7 mouse cellular contexts compared by ENCODE assay signal in the genomic region with DNA sequence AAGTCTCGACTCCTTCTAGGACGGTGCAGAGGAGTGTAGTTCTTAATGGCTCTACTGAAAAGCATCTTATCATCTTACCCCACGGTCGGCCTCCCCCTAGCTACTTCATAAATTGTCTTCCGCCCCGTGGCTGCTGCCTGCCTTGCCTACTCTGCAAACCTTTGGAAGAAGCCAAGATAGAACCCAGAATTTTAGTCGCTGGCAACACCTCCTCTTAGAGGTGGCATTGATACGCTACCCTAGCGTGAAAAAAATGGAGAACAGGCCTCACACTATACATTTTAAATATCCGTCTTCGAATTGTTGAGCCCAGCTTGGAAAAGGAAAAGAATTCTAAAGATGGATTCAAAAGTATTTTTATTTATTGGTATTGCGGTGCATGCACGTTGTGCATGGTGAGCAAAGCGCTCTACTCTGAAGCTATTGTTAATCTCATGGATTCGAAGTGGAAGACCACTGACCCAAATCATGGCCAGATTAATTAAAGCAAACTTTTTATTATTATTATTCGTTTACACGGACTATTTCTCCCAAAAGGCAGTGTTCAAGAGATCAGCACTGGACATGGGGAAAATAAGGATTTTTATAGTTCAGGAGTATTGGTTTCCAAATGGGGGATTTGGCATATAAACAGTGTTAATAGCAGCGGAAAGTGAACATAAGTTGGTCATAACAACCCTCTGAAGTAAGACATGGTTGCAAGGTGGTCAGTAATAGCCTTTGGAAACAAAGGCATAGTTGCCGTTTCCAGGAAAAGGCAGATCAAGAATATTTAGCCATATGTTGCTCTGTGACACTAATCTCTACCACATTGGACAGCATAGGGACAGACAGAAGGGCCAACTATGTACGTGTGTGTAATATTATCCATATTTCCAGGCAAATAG. TPM values are rescaled to one million over a fixed set of nuclear protein-coding genes. Genes with fewer than 3 reads are reported as not detected.
A peak's percentile ranks its signal among the peaks of the same experiment; 100 is the strongest.
DNase-seq lines count a peak whose midpoint lies in the region; ATAC-seq lines count a peak whose summit lies in the region.

No protein-coding gene starts in this region.

- WGBS in lung, embryonic 16.5 days: 4% methylated on average over 20 of the region's 20 CpGs
- 11% methylated on average over 20 of the region's 20 CpGs for WGBS in forebrain, embryonic 10.5 days
- WGBS in limb, embryonic 13.5 days: 7% methylated on average over 20 of the region's 20 CpGs
- WGBS in stomach, embryonic 14.5 days: 6% methylated on average over 20 of the region's 20 CpGs

- ATAC-seq in lung, embryonic 16.5 days (ENCODE audit: low read depth): no peak
- no peak; the same call in 1 of the 2 replicates for ATAC-seq in limb, embryonic 13.5 days (ENCODE audit: low FRiP score, low read depth)
- ATAC-seq in stomach, embryonic 14.5 days (ENCODE audit: insufficient number of reproducible peaks, insufficient read depth, low FRiP score, low read depth): no peak

- H3K4me1 ChIP-seq in lung, embryonic 16.5 days (replicated peaks; ENCODE audit: control insufficient read depth, insufficient read depth, low read length): peaks cover 19% of the 10 kb centered on the region
- H3K4me1 ChIP-seq in forebrain, embryonic 10.5 days: peaks cover 38% of the 10 kb centered on the region
- peaks cover 27% of the 10 kb centered on the region for H3K4me1 ChIP-seq in limb, embryonic 13.5 days
- H3K4me1 ChIP-seq in stomach, embryonic 14.5 days (ENCODE audit: control insufficient read depth, insufficient read depth, low read length): peaks cover 17% of the 10 kb centered on the region; the same call in 1 of the 2 replicates

- peak overlapping the region; percentile 86 for H3K9ac ChIP-seq in lung, embryonic 16.5 days (ENCODE audit: low read length)
- peak overlapping the region; percentile 83 for H3K9ac ChIP-seq in limb, embryonic 13.5 days
- peak overlapping the region; percentile 68 for H3K9ac ChIP-seq in stomach, embryonic 14.5 days (replicated peaks; ENCODE audit: low read depth, low read length)

- H3K4me2 ChIP-seq in lung, embryonic 16.5 days (ENCODE audit: low read depth, low read length): peak overlapping the region; percentile 67
- peak overlapping the region; percentile 76 for H3K4me2 ChIP-seq in limb, embryonic 13.5 days (replicated peaks)
- peak overlapping the region; percentile 95 for H3K4me2 ChIP-seq in stomach, embryonic 14.5 days (replicated peaks; ENCODE audit: low read depth, low read length)

- no peak for DNase-seq in lung, postnatal 4 days
- DNase-seq in forebrain, embryonic 10.5 days (ENCODE audit: extremely low spot score, low spot score): no peak
- DNase-seq in left cerebral cortex, postnatal 25 days (ENCODE audit: low spot score in 2 of 2): no peak
- no peak for DNase-seq in cerebellum, adult 18-20 months

- no peaks in the 10 kb centered on the region for H3K36me3 ChIP-seq in lung, embryonic 16.5 days (ENCODE audit: control insufficient read depth, insufficient read depth, low read length)
- H3K36me3 ChIP-seq in forebrain, embryonic 10.5 days (replicated peaks): peaks cover 41% of the 10 kb centered on the region
- H3K36me3 ChIP-seq in limb, embryonic 13.5 days: peaks cover 23% of the 10 kb centered on the region
- peaks cover 15% of the 10 kb centered on the region; the same call in 1 of the 2 replicates for H3K36me3 ChIP-seq in stomach, embryonic 14.5 days (ENCODE audit: control insufficient read depth, insufficient read depth, low read length)

- no peaks in the 10 kb centered on the region for H3K9me3 ChIP-seq in lung, embryonic 16.5 days (ENCODE audit: control insufficient read depth, low read length)
- no peaks in the 10 kb centered on the region for H3K9me3 ChIP-seq in forebrain, embryonic 10.5 days
- H3K9me3 ChIP-seq in limb, embryonic 13.5 days: no peaks in the 10 kb centered on the region
- H3K9me3 ChIP-seq in stomach, embryonic 14.5 days (ENCODE audit: control insufficient read depth, low read depth, low read length): no peaks in the 10 kb centered on the region

- H3K27ac ChIP-seq in lung, embryonic 16.5 days (ENCODE audit: low read length): peak overlapping the region; percentile 89
- peak overlapping the region; percentile 90 for H3K27ac ChIP-seq in forebrain, embryonic 10.5 days
- H3K27ac ChIP-seq in limb, embryonic 13.5 days: peak overlapping the region; percentile 86
- peak overlapping the region; percentile 92 for H3K27ac ChIP-seq in stomach, embryonic 14.5 days (ENCODE audit: low read length)

- no peaks in the 10 kb centered on the region for H3K27me3 ChIP-seq in lung, embryonic 16.5 days (ENCODE audit: control insufficient read depth, insufficient read depth, low read depth, low read length)
- no peaks in the 10 kb centered on the region for H3K27me3 ChIP-seq in forebrain, embryonic 10.5 days (ENCODE audit: poor library complexity, severe bottlenecking)
- H3K27me3 ChIP-seq in limb, embryonic 13.5 days: no peaks in the 10 kb centered on the region
- no peaks in the 10 kb centered on the region for H3K27me3 ChIP-seq in stomach, embryonic 14.5 days (ENCODE audit: control insufficient read depth, insufficient read depth, low read length)

- H3K4me3 ChIP-seq in lung, embryonic 16.5 days (ENCODE audit: low read length): peak overlapping the region; percentile 80
- H3K4me3 ChIP-seq in forebrain, embryonic 10.5 days: peak overlapping the region; percentile 90
- H3K4me3 ChIP-seq in limb, embryonic 13.5 days: peak overlapping the region; percentile 75
- peak overlapping the region; percentile 66 for H3K4me3 ChIP-seq in stomach, embryonic 14.5 days (ENCODE audit: low read depth, low read length)

- intact Hi-C loops in left cerebral cortex, postnatal 25 days (cut with DNase I): no loop called here

RNA-seq across cellular contexts. Expression of a gene that starts 0.6 kb away (rescaled TPM):
- 27.6 and 28.5 TPM in 2 replicates for polyA plus RNA-seq in lung, embryonic 16.5 days (2015; fragmentation: Nextera tagmentation; extraction: Ambion mirVana)
- polyA plus RNA-seq in forebrain, embryonic 10.5 days (2016; fragmentation: Nextera tagmentation; extraction: Ambion mirVana): 45.0 and 48.9 TPM in 2 replicates
- 36.2 and 37.4 TPM in 2 replicates for polyA plus RNA-seq in limb, embryonic 13.5 days (2015; fragmentation: Nextera tagmentation; extraction: Ambion mirVana)
- 36.1 and 37.6 TPM in 2 replicates for polyA plus RNA-seq in stomach, embryonic 14.5 days (2014; fragmentation: Nextera tagmentation; extraction: Ambion mirVana)
- total RNA-seq in left cerebral cortex, postnatal 25 days (2021): 1 to 10 TPM; 8.3 to 8.5 TPM

RNA-seq across cellular contexts. Expression of a gene that starts 0.7 kb away (rescaled TPM):
- 101 and 106 TPM in 2 replicates for polyA plus RNA-seq in lung, embryonic 16.5 days (2015; fragmentation: Nextera tagmentation; extraction: Ambion mirVana)
- polyA plus RNA-seq in forebrain, embryonic 10.5 days (2016; fragmentation: Nextera tagmentation; extraction: Ambion mirVana): 93.0 and 97.4 TPM in 2 replicates
- polyA plus RNA-seq in limb, embryonic 13.5 days (2015; fragmentation: Nextera tagmentation; extraction: Ambion mirVana): 85.4 and 96.3 TPM in 2 replicates
- 145 and 157 TPM in 2 replicates for polyA plus RNA-seq in stomach, embryonic 14.5 days (2014; fragmentation: Nextera tagmentation; extraction: Ambion mirVana)
- 100 to 1,000 TPM; 165 to 175 TPM for total RNA-seq in left cerebral cortex, postnatal 25 days (2021)
